Mouse (Mus musculus): ENCODE data around the gene Tlr5.

Tlr5 gene

DNA sequence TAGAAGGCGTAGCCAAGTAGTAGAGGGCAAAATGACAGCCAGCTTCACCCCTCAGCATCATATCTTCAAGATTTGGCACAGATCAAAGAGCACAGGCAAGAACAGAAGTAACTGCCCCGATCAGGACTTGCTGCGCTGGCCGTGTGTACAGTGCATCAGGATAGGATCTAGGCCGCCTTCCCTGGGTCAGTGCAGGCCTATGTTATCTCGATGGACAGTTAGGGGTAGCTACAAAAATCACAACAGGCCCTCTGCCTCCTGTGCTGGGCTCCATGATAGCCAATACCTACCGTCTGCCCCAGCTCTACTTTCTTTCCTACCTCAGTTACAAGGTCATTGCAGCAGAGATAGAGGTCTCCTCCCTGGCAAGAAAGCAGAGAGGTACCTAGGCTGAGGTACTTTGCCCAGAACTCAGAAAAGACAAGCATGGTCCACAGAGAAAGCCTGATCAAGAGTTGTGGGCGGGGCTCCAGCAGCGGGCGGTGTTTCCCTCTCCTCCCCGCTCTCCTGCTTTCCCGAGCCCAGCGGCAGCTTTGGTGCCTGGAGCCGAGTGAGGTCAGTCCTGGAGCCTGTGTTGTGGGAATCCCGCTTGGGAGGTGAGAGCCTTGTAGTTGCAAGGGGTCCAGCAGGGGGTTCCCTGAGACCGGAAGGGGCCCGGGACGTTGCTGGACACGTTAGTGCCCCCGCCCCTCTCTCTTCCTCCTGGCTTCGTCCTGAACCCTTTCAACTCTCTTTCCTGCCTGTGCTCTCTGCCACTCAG lies at the start of gene Tlr5:
Gene Tlr5 (plus strand): TSS at position 502 of the 760 bp plus-strand sequence.
- DNase-seq, result peak; percentile 82

DNA sequence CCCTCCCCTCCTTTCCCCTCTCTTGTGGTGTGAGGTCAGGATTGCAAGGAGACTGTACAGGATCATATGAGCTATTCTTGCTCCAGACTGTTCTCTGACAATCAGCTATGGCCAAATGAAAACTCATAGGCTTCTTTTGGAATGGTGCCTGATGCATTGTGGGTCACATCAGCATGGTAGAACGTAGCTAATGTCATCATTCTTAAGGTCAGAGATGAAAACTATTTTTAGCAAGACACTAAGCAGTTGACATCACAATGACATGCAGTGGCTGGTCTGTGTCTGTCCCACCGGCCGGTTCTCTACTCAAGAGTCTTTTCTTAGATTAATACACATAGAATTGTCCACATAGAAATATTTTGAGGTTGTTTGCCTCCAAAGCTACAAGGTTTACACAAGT lies 48.9 kb upstream of the Tlr5 start:
- no peak for DNase-seq

DNA sequence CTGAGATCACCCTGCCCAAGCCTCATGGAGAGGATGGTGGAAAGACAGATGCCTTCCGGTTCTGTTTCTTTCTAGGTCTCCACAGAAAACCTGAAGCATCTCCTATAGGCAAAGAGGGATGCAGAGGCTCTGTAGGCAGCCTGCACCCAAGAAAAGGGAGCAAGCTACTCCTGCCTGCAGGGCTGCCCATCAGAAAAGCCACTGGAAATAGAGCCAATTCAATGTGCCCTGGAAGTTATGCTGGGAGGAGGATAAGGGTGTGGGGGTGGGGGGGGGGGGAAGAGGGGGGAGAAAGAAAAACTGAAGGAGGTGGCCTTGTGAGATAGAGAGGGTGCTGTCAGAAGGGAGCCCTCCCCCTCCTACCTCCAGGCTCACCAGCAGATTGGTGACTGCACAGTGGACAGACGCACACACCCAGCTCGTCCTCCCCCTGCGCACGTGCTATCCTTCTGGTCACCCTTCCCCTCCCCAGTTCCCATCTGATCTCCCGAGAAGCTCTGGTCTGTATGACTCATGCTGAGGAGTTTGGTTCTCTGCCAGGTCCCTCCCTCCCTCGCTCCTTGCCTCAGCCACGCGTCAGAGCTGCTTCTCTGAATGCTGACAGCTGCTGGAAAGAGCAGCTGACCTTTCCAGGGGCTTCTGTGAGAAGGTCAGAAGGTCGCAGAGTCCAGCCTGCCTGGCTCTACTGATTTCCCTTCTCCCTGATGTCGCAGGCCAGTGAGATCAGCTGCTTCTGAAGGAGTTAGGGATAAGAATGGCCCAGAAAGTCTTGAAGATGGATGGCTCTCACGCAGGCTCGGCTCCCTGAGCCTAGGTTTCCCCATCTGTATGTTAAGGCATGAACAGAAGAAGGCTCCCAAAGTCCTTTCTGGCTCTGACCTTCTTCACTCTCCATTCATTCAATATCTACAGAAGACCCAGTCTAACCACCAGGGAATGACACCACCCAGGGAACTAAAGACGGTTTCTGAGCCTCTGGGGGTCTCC lies 46.2 kb upstream of the Tlr5 start:
- peak; percentile 87 for DNase-seq

DNA sequence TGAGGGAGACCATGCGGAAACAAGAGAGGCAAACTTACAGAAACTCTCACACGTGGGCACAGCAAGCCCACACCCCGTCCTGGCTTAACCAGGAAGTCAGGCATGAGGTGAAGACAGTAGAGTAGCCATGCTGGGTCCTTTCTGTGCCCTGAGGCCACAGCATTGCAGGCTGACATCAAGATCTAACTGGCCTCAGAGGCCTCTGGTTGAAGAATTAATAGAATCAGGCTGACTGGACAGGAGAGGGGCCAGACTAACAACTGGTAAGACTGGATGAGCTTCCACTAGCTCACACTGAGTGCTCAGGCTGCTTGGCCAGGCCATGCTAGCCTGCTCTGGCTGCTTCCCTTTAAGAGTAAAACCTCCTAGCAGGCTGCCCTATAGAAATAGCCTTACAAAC lies 45.5 kb upstream of the Tlr5 start:
- DNase-seq, result no peak

DNA sequence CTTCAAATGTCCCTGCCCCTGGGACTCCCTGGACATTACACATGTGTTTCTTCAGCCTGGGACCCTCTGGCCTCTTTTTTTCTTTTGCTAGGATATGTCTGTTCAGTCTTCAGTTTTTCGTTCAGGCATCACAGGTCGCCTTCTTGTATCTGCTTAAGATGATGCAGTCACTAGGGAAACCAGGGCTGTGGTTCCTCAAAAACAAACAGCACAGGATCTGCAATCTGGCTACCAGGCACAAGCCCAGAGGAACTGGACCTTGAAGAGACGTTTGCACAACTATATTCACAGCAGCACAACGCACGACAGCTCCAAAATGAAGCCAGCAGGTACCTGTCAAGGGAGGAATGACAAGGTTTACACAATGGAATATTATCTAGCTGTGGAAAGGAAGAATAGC lies 45.0 kb upstream of the Tlr5 start:
- no peak for DNase-seq

DNA sequence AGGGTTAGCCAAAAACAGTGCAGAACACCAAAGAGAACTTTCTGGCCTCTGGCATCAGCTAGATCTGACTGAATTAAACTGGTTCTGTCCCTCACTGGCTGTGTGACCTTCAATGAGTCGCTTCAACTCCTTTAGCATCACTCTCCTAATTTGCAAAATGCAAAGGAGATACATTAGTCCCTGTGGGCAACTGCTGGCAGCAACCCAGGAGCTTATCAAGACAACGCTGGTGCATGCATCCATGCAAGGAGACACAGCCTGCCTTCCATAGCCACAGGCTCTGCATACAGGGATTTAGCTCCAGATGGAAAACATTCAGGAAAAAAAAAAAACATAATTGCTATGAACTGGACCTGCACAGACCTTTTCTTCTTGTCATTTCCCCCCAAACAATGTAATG lies 42.0 kb upstream of the Tlr5 start:
- DNase-seq, result no peak

DNA sequence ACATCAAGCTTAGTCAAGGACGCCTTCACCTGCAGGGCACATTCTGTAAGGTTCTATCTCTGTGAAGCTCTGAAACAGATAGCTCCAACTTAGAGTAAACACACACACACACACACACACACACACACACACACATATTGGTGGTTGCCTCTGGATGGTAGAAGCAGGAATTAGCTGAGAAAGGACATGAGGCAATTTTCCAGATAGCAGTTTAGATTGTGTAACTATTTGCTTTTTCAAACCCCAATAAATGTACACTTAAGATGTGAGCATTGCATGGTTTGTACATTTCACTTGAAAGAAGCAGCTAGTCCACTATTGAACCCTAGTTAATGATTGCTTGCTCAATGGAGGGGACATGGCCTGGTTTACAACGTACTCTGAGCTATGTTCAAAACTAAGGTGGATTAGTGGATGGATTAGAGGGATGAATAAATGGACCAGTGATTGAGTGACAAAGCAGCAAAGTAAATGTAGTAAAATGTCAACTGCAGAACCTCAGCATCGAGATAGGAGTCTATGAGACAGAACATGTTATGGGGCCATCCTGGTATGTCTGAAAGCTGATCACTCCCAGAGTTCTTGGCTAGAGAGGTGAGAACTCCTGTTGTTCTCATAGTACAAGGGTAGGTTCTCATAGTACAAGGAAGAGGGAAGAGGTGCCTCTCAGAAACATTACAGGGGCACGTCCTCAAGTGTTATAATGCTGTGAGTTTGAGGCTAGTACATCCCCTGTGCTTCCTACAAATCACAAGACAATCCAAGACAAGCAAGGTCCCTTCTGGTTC lies 40.3 kb upstream of the Tlr5 start:
- DNase-seq, result no peak

DNA sequence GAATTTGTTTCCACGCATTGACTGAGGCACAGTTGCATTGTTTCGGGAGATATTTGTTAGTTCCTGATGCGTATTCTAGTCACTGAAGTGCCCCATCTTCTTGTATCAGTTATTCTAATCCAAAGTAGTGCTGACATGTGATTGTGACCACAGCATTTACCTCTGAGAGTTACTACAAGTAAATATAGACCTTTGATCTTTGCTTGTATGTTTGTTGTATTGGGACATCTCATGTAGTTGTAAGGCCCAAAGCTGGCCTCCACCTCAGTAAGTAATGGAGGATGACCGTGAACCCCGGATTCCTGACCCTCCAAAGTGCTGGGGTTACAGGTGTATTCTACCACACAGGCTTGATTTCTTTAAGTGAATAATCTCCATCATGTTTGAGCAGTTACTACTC lies 38.4 kb upstream of the Tlr5 start:
- no peak for DNase-seq

DNA sequence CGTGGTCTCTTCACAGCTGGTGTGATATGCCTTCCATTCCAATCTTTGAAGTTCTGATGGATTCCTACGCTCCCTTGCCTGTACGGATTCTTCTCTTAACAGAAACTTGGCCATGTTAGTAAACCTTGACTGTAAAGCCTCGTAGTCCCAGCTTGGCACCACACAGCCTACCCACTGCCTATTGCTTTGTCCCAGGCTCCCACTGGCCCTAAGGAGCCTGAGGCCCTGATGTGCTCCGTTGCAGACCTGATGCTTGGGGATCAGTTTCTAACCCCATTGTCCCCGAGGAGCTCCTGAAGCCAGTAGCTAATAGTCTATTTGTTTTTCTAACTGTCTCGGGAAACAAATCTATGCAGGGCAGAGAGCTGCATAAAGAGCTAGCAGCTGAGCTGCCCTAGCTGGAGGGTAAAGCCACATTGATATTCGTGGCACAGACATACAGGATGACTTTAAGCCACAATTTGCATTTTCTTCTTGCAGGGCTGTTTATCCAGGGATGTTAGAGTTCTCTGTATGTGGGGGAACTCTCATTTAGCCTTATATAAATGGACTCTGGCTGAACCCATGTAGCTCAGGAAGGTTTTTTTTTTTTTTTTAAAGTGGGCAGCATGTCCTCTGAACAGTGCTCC lies 35.8 kb upstream of the Tlr5 start:
- DNase-seq, result no peak

DNA sequence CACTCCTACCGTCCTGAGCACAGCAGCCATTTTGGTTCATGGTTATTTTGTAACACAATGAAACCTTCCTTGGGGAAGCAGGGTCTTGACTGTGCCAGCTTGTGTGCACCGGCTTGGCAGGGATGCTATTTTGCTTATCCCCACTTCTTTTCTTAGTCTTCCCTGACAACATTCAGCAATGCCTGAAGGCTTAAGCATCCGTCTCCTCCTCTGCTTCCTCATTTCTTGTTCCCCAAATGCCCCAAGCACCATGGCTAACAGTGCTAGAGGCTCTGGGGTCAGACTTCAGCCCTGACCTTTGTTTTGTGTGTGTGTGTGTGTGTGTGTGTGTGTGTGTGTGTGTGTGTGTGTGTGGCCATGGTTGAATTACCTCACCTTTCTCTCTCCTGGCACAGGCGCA lies 31.8 kb upstream of the Tlr5 start:
- DNase-seq, result no peak

DNA sequence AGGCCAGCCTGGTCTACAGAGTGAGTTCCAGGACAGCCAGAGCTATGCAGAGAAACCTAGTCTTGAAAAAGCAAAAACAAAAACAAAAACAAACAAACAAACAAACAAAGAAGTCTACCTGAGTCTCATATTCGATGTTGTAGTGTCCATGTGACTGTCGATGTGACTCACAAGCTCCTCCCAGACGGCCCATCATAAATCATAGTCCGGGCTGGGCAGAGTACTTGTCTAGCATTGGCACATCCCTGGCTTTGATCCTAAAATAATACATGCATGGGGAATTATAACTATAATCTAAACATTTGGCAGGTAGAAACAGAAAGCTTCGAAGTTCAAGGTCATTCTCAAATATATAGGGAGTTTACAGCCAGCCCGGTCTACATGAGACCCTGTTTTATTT lies 28.1 kb upstream of the Tlr5 start:
- DNase-seq, result no peak

DNA sequence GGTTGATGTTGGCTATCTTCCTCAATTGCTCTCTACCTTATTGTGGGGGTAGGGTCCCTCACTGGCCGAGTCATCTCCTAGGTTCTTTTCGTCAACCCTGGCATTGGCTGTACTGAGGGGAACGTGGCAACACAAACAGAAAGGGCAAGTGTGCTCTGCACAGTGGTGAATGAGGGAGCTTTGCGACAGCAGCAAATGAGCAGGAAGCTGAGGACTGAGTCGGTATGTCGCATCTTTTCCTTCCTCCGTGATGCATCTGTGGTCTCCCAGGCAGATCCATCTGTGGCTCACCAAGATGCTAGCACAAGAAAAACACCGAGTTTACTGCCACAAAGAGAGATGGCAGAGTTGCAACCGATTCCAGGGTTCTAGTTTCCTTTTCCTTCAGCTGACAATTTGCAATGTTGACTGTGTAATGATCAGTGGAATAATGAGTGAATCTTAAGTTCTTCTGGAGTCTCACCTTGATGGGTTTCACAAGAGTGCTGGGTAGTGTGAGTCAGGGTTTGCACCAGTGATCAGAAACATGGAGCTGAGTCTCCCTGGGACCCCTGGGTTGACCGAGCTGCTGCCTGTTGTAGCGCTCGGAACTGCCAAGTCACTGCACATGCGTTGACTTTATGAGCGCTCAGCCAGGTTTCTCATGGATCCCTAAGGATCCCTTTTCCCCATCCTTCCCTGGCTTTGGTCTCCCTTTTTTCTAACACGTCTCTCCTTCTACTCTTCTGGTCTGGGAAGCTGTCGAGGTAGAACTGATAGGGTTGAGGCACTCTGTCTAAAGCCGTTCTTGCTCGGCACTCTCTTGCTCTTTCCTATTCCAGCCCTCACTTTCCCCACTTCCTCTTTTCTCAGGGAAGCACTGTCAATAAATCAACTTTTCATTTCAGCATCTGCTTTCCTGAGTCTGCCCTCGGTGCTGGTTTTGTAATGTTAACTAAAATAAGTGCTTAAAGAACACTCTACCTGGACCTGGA lies 26.4 kb upstream of the Tlr5 start:
- DNase-seq, result no peak

DNA sequence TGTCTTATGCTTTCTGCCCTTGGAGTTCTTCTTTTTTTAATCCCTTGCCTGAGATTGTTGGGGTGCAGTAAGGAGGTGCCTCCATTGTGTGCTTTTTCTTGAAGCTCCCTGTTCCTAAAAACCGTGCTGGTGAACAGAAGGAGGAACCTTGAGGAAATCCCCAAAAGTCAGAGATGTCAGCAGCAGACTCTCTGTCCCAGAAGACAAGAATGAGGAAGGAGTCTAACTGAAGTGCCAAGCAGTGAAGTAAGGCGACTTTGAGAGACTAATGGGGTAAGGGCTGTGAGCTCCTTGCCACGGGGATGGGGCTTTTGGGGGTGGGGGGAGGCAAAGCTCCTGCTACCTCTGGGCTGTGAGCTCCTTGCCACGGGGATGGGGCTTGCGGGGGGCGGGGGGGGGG lies 19.1 kb upstream of the Tlr5 start:
- DNase-seq, result no peak

DNA sequence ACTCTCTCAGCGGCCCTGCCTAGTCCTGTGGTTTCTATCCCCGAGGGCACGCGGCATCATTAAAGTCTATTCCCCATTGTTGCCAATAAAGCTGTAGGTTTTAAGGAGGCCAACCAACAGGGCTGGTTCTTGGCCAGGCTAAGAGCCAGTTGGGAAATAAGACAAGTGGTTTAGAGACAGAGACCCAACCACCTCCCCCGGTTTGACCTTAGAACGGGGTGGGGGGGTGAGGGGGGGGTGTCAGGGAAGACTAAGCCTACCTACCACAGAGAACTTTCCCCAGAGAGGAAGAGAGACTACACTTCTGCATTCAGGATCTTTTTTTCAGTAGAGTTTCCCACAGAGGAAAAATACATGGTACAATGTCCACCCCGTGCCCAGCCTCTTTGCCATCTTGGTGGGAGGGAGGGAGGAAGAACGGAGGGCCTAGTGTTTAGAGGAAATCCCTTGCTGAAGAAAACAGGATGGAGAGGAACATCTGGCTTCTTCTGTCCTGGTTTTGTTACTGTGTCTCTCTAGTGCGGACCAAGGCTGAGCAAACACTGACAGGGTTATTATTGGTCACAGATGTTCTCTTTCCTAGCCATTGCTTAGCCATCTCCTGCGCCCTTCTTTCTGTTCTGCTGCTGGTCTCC lies 17.0 kb upstream of the Tlr5 start:
- no peak for DNase-seq

DNA sequence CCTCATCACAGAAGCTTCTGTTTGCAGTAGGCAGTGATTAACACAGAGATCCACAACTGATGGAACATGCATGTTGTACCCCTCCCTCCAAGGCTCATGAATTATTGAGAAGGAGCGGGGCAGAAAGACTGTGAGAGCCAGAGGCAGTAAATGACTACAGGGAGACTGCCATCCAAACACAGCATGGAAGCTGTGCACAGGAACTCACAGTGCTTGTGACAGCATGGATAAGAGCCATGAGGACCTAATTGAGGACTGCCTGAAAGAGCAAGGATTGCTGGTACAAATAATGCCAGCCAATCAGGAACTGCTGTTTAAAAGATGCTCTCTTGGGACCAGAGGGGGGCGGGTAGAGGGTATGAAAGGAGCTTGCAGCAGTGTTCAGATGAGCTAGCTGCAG lies 12.7 kb upstream of the Tlr5 start:
- no peak for DNase-seq

DNA sequence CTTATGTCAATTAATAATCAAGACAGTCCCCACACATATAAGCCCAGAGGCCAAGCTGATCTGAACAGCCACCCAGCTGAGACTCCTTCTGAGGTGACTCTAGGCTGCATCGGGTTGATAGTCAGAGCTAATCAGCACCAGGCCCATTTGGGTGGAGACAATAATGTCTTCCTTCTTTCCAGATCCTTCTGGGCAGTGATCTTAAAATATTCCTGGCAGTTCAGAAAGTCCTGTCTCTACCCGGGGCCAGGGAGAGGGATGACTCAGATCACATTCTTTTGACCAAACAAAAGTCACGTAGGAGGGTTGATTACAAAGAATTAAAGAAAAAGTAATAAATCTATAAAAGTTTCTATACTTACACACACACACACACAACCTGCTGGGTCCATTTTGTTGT lies 10.7 kb upstream of the Tlr5 start:
- no peak for DNase-seq

DNA sequence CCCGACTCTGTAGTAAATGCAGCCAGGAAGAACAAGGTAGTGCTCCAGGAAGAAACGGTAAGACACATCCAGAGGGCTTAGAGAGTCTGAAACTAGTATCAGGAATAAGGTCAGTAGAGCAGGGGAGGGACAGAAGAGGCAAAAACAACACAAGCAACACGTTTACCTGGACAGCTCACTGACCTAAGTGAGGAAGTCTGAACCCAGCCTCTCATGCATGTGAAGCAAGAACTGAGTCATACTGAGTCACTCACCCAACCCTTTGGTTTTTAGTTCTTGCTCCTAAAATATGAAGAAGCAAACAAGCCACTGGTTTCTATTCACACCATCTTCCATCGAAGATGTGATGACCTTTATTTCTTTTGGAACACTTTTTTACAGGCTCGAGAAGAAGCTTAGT lies 9.9 kb upstream of the Tlr5 start:
- DNase-seq, result no peak

DNA sequence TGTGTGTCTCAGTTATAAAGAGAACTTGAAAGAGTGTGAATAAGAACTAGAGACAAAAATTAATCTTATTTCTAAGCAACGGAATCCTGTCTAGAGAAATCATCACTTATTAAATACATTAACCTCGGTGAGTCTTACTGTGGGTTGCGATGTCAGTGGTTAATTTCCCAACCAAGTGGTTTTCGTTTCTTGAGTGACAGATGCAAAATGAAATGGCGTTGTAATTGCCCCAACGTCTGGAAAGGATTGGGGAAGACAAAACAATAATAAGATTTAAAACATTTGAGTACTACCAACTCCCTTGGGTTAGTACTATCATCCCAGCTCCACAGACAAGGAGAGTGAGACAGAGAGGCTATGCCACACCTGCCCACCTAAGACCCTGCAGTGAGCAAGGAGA lies 9.0 kb upstream of the Tlr5 start:
- DNase-seq, result no peak

DNA sequence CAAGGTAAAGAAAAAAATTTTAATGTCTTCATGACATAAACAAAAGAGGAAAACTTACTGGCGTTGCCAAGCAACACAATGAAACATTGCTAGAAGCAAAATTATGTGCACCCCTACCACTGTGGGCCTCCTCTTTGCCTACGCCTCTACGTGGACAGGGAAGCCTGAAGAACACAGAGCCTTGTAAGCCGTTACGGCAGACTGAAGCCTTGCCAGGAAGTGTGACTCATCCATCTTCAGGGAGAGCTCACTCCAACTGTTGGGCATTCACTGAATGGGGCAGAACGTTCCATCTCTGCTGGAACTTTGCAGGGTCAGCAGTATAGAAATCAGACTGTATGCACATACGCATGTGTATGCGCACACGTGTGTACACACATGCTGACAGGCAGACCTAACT lies 3.3 kb upstream of the Tlr5 start:
- no peak for DNase-seq

DNA sequence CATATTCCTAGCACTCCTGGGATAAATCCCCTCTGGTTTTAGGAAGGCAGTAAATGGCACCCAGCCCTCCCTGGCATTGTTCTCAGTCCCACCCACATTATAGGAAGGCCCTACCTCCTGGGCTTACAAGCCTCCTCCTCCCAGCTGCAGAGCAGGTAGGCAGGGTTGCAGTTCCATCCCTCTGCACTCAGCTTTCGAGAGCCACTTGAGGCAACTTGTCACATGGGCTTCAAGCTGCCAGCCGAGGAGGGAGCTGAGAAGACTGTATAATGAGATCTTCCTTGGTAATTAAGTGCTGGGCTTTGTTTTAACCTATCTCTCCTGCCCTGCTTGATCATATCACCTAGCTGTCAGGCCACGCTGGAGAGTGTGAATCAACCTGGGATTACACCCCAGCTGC lies 1.4 kb upstream of the Tlr5 start:
- no peak for DNase-seq

DNA sequence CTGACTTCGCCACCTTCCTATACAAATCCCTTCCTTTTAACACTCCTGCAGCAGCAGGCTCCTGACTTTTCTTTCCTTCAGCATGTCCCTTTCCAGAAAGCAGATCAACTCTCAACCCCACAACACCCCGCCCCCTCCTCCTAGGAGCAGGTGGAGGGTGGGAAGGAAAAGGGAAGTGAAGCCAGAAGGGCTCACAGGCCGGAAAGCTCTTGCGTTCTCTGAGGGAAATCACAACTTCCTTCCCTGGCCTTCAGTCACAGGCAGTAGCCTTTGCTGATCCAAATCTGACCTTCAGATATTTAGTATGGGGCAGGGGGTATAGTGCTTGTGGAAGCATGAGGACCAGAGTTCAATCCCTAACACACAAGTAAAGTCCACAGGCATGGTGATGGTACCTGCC lies 921 bp upstream of the Tlr5 start:
- no peak for DNase-seq
